Mouse (Mus musculus) thymus, postnatal 4 days (tissue): ENCODE data around the gene Rps6ka5.
A peak's percentile ranks its signal among the peaks of the same experiment; 100 is the strongest.

ENCODE experiments used
- DNase-seq: peaks from one replicate; pipeline ENCODE4 v3.0.0; 2021

The Rps6ka5 gene

DNA sequence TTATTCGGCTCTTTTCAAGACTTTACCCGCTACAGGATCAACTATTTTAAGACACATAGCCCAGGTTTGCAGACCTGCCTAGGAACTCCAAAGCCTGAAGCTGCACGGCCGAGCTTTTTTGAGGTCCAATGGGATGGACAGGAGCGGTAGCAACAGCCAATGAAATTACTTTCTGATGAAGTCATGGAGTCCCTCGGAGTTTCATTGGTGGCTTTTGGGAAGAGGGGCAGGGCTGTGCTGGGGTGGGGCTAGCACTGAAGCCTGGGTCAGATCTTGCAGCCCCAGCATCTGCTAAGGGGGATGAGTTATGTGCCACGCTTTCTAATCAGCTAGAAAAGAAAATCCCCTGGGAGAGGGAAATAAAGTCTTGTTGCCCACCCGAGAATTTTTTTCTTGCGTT lies 199.0 kb downstream of the Rps6ka5 start:
- peak; percentile 66 for DNase-seq

- no peak for DNase-seq
Observed at GRCm38 (mm10) chr12:100527241-100527640, 199.5 kb downstream of the Rps6ka5 start.

DNA sequence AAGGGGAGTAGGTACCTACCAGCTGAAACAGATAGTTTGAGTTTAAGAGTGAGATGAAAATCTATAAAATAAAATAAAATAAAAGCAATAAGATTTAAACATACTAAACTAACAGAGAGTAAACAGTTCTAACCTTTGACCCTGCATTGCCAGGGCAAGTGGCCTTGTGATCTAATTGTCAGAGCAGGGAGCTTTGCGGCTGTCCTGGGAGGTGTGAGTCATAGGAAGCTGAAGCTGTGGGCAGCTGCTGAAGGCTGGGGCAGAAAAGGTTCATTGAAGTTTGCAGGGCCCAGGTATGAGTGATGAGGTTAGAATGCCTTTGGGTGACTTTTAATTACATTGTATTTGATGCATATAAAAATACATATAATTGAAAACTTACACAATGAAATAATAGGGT lies 200.8 kb downstream of the Rps6ka5 start:
- DNase-seq, result no peak

GRCm38 (mm10) chr12:100520794-100521186 lies 206.0 kb downstream of the Rps6ka5 start, which contains the start of gene Ttc7b:
Ttc7b (minus strand) TSS chr12:100520826.
- peak; percentile 76 for DNase-seq

DNA sequence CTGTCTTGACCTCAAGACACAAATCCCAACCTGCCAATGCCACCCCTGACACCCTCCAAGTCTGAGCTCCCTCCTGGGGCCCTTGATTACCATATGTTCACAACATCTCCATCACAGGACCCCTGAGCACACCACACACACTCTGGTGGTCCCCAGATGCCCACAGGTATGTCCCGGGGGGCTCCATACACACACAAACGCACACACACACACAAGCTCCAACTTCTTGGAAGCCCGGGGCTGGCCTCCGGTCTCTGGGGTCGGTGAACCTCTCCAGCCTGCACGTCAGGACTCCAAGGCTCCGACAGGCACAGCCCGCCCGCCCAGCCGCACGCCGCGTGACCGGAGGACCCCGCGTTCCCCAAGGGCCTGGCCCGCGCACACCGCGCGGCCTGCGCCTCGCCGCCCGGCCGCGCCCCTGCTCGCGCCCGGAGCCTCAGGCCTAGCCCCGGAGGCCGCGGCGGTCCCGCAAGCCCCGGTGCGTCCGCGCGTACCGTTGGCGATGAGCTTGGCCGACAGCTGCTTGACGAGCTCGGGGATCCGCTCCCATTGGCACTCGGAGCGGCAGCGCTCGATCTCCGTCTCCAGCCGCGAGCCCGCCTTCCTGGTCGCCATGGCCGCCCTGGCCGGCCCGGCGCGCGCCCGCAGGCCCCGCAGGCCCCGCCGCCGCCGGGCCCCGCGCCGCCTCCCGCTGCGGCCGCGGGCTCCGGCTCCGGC lies 206.5 kb downstream of the Rps6ka5 start:
- peak; percentile 71 for DNase-seq

- no peak for DNase-seq
Observed at GRCm38 (mm10) chr12:100519684-100520076, 207.1 kb downstream of the Rps6ka5 start.

DNA sequence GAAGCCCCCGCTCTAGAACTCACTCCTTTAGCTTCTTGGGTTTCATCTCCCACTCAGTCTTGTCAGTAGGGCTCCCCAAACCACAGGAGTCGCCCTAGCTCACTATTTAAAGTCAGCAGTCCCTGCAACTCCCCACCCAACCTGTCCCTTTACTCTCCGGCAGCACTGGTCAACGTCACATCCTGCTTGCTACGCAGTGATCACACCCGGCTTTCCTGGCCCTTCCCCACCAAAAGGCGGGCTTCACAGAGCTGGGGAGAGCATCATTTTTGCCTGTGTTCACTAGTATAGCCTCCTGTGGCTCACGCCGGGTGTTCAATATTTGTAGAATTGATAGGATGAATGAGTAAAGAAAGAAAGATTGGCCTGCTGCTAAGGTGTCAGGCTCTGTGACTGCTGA lies 209.4 kb downstream of the Rps6ka5 start:
- no peak for DNase-seq

GRCm38 (mm10) chr12:100516161-100516838 lies 210.5 kb downstream of the Rps6ka5 start:
- DNase-seq, result no peak

- DNase-seq, result no peak
Observed at GRCm38 (mm10) chr12:100515493-100515892, 211.3 kb downstream of the Rps6ka5 start.

DNA sequence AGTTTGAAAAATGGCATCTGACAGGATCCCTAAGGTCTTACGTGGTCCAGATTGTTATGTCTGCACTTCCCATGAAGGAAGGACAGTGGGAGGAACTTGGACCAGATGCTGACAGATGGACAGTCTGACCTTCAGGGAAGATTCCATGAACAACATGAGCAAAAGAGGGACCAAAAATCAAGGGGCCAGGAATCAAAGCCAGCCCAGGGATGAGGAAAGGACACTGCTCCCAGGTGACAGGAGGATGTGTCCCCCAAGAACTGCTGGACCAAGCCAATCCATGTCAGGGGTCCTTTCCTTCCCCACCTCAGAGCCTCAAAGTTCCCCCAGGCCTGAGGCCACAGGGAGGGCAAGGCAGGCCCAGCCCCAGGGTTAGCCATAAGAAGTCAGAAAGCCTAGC lies 212.2 kb downstream of the Rps6ka5 start:
- DNase-seq, result no peak

- DNase-seq, result no peak
Observed at GRCm38 (mm10) chr12:100513131-100513530, 213.7 kb downstream of the Rps6ka5 start.

DNA sequence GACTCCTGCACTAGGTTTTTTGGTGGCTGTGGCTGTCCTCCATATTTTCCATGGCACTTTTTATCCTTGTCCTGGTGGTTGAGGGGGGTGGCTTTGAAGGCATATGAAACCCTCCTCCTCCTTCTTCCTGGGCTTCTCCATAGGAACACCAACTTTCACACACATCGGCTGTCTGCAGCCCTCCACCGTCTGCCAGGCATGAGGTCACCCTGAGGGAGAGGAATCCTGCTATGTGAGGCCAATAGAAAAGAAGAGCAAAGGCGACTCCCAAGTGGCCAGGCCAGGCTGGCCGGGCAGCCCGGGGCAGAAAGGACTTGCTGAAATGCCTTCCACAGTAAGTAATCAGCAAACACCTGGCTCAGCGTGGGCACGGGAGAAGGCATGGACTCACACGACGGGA lies 214.1 kb downstream of the Rps6ka5 start:
- DNase-seq, result no peak

- no peak for DNase-seq
Observed at GRCm38 (mm10) chr12:100509615-100510282, 217.0 kb downstream of the Rps6ka5 start.

DNA sequence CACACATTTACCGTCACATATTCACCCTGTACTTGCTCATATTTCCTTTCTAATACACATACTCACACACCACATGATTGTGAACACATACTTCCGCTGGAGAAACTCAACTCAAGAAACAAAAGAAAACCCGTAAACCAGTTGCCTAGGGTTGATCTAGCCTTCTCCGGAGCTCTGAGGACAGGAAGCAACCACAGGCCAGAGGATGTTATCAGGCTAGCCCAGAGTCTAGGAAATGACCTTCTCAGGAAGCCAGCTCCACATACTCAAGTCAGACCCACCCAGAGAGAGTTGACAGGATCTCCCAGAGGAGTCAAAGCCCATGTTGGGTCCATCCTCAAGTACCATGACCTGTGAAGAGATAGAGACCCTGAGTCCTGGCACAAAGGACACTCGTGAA lies 218.1 kb downstream of the Rps6ka5 start:
- DNase-seq, result no peak

- DNase-seq, result no peak
Observed at GRCm38 (mm10) chr12:100505484-100505883, 221.3 kb downstream of the Rps6ka5 start.

DNA sequence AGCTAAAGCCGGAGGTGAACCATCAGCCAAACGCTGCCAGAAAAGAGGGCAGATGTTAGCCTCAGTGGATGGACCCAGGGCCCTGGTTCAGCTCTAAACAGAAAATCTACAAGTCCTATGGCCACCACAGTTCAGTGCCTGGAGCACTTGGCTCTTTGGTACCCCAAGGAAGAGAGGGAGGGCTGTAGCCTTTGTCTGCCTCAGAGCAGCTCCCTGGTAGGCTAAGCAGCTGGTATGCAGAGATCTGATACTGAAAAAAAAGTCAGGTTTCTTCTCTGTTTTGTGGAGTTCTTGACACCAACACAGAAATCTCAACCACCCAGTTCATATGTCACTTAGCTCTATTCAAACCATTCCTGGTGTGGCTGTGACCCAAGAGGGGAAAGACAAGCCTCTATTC lies 222.2 kb downstream of the Rps6ka5 start:
- DNase-seq, result no peak

- DNase-seq, result peak; percentile 31
Observed at GRCm38 (mm10) chr12:100503659-100504058, 223.1 kb downstream of the Rps6ka5 start.

GRCm38 (mm10) chr12:100502544-100502943 lies 224.2 kb downstream of the Rps6ka5 start:
- DNase-seq, result no peak

DNA sequence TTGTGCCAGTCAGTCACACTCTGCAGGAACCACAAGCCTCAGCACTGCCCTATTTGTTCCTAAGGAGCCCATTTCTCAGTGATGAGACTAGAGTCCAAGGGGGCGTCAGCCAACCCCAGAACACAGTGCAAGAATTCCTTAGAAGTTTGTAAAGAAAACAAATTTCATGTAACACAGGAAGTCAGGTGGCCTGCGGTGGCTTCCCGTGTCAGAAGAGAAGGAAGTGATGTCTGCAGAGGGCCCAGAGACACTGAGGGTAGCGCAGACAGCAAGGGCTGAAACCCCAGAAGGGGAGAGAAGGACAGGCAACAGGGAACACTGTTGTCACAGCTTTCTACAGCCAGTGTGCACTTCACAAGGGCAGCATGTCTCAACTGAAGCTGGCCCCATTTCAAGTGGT lies 225.5 kb downstream of the Rps6ka5 start:
- DNase-seq, result peak; percentile 68

DNA sequence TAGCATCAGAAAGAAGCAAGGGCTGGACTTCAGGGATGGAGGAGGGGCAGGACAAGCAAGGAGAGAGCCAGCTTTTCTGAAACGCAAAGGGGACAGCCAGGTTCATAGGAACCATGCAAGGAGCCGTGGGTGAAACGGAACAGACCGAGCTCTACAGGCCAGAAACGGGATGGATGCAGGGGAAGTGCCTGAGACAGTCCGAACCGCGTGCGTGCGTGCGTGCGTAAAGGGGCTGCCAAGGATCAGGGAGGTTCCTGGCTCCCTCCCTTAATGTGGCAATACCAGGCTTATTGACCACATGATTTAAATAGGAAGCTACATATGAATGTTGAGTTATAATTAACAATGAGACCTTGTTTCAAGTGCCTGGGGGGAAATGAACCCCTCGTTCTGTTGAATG lies 227.3 kb downstream of the Rps6ka5 start:
- no peak for DNase-seq
